Mouse (Mus musculus): ENCODE measurements at regions not wholly inside any gene's neighbourhood (a gene's known extent, or its start where the extent isn't known, plus 50 kb on each side); places are given as distances from the start of the nearest gene placed in this dataset.

DNA sequence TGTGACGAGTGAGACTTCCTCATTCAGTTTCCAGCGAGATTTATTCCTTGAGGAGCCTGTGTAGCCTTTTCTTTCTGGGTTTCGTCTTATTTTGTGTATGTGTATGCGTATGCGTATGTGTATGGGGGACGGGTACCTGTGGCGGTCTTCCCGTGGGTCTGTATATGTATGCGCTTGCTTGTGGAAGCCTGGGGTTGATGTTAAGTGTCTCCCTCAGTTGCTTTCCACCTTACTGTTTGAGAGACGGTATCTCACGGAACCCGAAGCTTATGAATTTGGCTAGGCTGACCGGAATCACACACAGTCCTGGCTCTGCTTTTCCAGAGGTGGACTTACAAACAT is 87.1 kb downstream of the Ankrd50 start:
- no peak for DNase-seq (ENCODE audit: low read depth)

DNA sequence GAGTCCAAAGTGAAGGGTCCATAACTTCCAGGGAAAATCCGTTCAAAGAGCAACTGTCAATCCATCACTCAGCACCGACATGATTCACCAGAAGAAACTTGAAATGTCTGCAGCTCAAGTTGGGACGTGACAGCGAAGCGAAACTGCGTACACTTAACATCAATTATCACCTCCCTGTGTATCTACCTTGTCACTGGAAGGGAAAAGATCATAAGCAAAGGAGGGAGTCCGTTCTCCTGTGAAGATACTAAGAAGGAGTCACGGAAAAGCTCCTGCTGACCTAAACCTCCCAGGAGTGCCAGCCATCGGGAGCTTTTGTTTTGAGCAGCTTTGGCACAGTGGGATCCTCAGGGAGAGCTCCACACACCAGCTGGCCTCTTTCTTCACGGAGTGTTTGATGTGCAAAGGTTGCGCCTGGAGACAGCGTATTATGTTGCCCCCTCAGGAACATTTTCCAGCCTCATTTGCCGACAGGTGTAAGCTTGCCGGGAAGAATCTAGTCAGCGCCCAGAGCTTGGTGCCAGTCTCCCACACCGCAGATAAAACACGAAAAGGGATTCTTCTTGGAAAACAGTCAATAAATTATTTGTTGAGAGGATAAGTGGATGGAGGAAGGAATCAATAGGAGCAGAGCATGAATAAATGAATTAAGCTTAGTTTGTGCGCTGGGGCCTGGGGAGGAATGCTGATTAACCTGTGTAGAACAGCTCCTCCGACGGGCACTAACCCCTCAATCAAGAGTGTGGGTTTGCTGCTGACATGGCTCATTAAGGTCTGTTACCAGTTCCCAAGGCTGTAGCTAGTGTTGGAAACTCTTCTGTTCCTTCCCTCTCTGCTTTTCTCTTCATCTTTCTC is 87.7 kb downstream of the Ankrd50 start:
- DNase-seq (ENCODE audit: low read depth), result no peak

DNA sequence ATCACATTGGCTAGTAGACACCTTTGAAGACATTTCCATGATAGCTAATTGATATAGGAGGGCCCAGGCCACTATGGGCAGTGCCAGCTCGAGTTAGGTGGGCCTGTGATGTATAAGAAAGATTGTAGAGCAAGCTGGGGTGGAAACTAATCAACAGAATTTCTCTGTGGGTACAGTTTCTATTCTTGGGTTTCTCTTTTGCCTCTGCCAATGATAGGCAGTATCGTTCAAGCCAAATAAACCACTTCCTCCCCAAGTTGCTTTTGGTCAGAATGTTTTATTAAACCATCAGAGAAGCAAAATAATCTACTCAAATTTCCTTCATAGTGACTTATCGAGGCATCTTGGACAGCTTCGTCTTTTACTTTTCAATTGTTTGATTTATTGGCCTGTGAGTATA is 90.3 kb downstream of the Ankrd50 start:
- no peak for DNase-seq (ENCODE audit: low read depth)

DNA sequence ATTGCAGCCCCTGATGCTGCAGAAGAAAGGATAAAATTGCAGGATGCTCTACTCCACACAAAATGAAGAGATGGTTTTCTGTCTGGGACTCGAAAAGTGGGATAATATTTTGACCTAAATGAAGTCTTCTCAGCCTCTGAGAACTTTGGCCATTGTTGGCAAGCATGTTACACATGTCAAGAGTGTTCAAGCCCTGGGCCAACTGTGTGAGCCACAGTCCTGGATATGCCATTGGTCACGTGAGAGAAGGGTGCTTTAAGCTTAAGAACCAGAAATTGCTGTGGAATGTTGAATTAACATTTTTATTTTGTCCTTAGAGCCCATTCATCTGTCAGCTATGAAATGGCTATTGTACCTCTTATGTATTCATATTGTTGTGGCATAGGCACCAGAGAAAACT is 95.0 kb downstream of the Ankrd50 start:
- DNase-seq (ENCODE audit: low read depth), result no peak

DNA sequence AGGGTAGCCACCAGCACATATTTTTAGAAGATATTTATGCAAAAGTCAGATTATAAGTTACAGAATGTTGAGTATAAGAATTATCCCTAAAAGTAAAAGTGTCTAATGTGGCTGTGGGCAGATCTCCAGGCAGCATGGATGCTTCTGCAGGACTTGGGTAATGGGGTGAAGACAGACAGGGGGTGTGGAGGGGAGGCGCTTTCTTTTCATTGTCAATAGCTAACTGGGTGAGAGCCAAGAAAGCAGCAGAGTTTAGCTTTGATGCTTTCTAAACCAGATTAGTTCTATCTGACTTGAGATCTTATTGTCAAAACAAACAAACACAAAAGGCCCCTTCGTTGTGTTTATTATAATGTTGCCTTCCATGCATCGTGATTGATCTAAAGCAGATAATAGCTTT is 95.7 kb downstream of the Ankrd50 start:
- DNase-seq (ENCODE audit: low read depth), result no peak

DNA sequence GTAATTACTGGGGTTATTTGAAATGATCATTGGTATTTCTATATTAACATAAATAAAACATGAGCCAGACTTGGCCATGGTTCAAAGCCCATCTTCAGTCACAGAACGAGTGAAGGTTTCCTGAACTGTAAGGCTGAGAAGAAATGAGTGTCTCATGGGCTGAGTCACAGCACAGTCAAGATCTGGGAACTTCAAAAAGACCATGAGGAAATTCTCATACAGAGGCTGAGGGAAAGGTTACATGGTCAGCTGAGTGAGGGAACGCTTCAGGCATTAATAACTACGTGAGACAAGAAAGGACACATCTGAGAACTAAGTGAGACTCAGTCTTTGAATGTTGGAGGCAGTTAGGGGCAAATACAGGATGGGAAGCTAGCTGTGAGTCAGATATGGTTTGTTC is 101.9 kb downstream of the Ankrd50 start:
- DNase-seq (ENCODE audit: low read depth), result no peak

DNA sequence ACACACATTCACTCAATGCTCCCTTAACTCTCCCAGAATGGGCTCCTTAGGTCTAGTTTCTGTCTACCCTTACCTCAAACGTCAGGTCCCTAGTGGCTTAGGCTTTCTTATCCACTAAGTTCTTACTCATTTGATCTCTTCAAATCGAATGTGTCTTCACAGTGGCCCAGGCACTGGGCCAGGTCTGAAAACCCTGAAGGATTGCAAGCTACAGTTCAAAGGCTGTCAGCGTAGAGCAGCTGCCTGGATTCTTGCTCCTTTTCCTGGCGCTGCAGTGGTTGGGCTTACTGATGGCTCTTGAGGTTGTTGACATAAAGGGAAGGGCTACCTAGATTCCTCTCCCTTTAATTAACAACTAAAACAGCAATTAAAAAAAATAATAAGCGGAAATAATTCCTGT is 103.0 kb downstream of the Ankrd50 start:
- no peak for DNase-seq (ENCODE audit: low read depth)

DNA sequence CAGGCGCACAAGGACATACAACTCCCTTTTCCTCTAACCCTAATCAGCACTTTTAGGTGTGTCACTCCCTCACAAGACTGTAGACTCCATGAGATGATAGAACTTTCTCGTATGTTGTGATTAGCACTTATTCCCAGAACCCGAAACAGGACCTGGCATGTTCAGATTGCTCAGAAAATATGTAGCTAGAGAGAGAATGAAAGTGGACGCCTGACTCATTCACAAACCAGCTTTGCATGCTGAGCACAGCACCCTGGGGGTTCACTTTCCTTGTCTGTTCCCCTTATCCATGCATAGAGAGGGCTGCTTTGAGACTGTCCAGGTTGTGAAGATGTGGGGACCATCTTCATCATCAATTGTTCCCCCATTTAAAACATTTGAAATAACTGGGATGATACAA is 111.0 kb downstream of the Ankrd50 start:
- DNase-seq (ENCODE audit: low read depth), result no peak

DNA sequence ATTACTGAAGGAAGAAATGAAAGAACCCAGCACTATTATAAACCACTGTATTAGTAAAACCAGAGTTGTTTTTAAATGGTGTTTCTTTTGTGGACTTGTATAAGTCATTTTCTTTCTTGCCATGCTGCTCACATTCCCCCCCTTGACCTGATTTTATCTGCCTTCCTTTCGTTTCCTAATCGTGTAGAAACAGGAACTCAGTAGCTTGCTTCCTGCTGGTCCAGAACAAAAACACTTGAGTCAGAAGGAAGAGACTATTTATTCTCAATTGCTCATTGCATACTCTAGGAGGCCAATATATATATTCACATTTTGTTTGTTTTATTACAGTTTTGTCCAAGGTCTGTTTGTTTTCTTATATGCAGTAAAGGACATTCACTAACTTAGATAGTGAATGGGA is 112.9 kb downstream of the Ankrd50 start:
- DNase-seq (ENCODE audit: low read depth), result peak; percentile 26

DNA sequence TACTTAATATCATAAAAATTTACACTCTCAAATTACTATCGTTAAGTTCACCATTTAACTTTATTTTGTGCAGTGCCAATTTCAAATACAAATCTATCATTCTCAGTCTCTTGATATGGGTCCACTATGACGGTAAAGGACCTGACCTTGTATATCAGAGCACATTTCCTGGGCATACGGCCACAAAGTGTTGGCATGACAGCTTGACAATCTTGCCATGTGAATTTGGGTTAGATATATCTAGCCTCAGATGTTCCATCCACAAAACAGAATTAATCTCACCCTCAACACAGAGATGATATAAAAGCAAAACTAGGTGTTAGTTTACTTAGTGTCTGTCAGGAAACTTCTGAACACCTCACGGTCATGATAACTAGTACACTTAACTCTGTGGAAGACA is 120.8 kb downstream of the Ankrd50 start:
- DNase-seq (ENCODE audit: low read depth), result no peak

DNA sequence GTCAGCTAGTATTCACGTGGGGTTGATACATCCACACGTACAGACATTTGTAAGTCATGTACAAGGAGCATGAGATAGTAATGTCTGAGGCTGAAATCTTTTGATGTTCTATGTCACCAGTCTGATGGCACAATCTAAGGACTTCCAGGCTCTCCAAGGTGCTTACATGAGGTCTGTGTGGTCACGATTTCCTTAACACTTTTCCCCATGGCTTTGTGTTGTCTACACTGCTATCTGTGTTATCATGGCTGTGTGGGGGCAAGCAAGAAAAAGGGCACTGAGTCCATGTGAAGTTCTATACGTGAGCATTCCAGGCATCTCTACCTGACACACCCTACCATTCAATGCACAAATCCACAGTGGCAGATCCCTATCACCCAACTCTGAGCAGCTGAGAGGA is 123.2 kb downstream of the Ankrd50 start:
- no peak for DNase-seq (ENCODE audit: low read depth)

DNA sequence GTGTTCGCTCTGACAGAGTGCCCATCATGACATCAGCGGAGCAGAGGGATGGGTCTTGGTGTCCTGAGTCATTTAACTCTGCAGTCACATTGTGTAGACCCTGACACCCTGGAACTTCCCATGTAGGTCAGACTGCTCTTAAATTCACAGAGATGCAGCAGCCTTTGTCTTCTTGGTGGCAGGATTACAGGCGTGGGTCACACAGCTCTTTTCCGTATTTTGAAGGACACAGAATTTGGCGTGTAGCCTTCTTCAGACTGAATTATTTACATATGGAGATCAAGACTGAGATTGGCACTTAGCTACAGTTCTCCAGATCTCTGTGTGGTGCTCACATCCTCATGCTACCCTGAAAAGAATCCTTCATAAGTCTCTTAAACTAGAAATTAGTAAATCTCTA is 123.7 kb downstream of the Ankrd50 start:
- no peak for DNase-seq (ENCODE audit: low read depth)

DNA sequence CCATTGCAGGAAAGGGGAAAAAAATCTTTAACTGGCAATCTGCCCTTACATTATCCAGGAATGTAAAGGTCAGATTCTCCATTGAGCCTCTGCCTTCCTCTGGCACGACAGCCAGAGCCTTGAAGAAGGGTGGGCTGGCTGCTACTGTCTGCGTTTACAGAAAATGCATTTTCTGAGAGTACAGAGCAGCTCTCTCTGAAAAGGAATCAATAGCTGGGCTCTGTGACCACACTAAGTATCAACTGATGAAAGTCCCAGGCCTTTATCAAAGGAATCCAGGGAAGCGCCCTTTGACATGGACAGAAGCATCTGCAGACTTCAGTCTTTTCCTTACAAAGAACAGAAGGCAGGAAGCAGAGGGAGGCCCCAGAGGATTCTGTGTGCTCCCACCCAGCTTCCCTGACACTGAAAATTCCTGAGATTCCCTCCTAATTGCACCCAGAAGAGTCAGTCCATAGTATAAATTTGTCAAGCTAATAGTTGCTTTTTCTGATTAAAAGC is 124.2 kb downstream of the Ankrd50 start:
- no peak for DNase-seq (ENCODE audit: low read depth)

DNA sequence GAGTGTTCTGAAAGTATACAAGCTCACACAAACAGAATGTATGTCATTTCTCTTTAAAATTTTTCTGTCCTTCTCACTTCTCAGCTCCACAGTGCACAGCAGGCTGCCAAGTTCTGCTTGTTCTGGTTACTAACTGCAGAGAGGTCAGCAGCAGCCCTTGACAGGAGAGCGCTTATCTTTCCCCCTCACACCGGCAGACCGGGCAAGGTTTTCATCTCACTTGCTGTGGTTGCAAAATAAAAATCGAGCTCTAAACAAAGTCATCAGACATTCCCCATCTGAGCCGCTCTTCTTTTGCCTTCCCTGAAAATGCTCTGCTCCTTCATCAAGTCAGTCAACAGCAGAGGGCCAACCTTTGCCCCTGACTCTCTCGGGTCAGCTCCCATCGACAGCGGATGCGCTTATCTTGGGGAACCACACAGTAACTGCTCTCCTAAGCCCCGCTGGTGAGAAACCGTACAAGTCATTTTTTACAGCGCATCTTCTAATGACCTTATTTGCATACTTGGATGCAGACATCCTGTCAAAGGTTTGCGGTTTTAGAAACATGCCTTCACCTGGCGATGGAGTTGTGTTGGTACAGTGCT is 126.6 kb downstream of the Ankrd50 start:
- peak; percentile 13 for DNase-seq (ENCODE audit: low read depth)

DNA sequence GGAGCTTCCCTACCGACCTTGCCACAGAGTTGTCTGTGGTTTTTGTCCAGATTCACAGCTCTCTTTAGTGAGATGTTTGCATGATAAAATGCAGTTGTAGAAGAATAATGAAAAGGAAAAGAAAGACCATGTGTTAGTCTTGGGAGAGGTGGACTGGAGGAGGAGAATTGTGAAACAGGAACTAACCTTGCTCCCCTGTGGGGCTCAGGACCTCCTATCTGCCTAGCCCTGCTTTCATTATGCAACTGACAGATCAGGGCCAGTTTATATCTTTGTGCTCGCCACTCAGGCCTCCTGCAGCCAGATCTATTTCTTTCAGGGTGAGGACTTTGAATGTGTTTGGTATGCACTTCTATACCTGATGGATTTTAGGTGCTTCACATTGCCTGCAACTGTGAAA is 140.4 kb downstream of the Ankrd50 start:
- DNase-seq (ENCODE audit: low read depth), result no peak

DNA sequence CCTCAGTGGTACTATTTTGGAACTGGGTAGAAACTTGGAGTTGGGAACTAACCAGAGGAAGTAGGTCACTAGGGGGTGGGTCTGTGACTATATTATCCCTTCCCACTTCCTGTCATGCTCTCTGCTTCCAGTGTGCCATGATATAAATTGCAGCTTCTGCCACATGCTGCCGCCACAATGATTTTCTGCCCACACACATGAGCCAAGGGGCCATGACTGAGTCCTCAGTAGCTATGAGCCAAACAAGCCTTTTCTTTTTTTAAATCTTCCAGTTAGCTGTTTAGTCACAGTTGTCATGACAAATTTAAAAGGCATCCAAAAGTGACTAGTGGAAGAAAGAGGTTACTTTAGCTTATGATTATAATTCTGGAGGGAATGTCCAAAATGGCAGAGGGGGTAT is 143.0 kb downstream of the Ankrd50 start:
- DNase-seq (ENCODE audit: low read depth), result no peak

DNA sequence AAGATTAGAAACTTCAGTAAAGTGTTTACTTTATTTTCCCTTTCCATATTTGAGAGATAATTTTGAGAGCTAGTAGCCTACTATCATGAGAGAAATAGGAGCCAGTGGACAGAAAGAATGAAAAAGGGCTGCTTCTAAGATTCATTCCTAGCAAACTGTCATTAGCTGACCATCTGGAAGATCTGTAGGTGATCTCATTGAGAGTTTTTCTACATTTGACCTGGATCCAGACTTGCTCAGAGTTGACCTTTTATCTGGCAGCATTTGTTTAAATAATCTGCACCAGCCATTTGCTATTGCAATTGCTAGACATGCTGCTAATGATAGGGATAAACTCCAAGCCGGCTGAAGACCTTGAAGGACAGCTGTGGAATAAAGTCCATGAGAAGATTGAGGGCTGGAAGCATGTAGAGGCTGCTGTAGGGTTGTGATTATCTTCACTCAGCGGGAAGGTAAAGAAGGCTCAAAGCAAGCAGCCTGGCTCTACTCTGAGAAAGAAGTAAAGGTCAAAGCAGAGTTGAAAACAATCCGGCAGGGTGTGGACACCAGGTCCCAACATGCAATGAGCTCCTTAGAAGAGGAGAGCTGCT is 151.2 kb downstream of the Ankrd50 start:
- DNase-seq (ENCODE audit: low read depth), result no peak

DNA sequence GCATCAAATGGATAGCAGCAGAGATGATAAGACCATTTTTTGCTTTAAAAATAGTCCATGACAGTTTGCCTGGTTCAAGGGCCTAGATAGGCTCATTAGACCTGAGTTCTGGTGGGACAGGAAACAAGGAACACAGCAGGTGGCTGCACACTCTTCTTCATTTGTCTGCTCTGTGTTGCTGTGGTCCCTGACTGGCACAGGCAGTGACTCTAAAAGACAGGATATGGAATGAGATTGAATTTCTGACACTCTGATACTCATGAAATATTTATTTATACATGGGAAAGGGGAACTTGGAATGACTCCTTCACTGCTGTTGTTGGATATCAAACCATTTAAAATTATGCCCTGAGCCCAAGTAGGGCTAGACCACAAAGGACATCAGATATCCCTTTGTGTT is 153.5 kb downstream of the Ankrd50 start:
- DNase-seq (ENCODE audit: low read depth), result no peak

DNA sequence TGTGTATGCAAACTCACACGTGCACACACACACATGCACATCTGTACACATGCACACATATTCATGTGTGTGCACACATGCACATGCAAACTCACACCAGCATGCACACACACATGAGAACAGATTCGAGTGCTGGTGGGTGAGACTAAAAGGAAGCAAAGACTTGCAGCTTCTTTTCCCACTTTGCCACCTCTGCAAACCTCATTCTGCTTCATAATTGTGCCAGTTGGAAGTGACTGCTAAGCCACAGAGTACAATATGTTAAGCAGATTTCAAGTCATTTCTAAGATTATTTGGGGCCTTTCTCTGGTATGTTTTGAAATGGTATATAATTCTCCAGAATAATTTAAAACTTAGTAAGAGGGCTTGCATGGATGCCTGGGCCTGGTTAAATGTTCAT is 157.4 kb downstream of the Ankrd50 start:
- DNase-seq (ENCODE audit: low read depth), result no peak

DNA sequence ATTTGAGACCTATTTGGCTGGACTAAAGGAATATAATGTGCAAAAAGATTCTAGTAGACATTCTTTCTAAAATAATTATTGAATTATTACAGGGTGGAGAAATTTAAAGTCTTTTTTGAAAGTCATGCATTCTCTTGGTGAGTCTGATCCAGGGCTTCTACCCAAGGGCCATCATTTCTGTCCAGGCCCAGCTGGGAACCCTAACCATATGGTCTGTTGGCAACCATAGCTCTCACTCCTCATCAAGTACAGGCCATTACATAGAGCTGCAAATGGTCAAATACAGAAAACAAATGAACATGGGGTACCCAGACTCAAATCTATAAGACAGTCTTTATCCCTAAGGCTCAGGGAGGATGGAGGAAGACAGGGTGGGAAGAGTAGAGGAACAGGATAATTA is 158.4 kb downstream of the Ankrd50 start:
- no peak for DNase-seq (ENCODE audit: low read depth)

DNA sequence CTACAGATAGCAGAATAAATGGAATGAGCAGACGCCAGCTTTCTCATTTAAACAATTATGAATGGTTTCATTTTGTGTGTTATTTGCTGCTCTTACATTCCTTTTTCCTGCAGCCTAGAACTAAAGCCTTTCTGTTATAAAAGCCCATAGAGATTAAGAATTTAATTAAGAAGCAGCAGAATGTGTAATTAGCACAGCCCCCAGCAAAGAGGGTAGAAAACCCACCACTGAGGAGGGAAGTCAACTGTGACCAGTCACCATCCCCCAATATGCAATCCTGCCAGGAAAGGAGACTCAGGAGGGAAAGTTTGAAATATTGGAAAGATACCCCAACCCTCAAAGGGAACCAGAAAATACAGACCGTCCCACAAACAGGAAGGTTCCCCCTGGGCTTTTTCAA is 160.0 kb downstream of the Ankrd50 start:
- DNase-seq (ENCODE audit: low read depth), result no peak

DNA sequence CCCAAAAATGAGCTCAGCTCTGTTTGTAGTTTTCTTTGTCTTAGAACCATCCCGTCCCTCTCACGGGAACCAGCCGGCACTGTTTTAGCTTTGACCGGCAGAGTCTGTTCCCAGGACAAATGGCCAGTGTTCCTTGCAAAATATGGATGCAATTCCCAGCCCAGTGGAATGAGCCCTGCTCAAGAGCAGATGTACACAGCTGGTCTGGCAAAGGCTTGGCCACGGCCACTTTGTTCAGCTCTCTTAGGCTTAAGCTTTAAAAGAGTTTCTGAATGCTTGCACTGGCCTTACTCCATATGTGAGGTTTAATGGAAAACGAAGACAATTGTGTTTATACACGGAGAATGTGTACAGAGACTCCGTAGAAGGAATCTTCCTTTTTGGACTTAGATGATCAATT is 162.2 kb downstream of the Ankrd50 start:
- no peak for DNase-seq (ENCODE audit: low read depth)

DNA sequence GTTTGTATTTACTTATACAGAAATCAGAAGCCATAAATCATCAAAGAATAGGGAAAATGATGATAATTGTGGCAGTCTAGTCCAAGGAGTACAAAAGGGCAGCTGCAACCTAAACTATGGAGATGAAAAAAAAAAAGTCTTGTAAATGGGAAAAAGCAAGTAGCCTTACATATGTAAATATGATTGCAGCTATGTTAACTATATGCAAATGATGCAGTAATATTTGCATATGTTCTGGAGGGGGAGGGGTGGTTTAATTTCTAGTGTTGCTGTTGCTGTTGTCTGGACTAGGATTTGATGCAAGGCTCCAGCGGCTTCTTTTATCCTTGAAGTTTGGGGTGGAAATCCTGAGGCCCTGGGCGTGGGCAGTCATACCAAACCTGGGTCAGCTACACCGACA is 163.0 kb downstream of the Ankrd50 start:
- DNase-seq (ENCODE audit: low read depth), result no peak

DNA sequence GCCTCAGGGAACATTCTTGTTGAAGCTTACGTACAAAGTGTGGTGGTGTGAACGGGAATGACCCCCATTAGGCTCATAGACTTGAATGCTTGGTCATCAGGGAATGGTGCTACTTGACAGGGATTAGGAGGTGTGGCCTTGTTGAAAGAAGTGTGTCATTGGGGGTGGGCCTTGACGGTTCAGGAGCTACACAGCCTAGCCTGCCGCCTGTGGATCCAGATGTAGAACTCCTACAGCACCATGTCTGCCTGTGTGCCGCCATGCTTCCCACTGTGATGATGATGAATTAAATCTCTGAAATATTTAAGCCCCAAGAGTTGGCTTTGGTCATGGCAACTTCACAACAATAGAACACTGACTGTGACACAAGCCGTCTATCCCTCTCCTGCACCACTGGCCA is 163.6 kb downstream of the Ankrd50 start:
- DNase-seq (ENCODE audit: low read depth), result no peak

All from naive thymus-derived CD4-positive, alpha-beta T cell, adult 2 months (primary cell).